Mouse (Mus musculus) liver, postnatal 0 days (tissue): ENCODE measurements around the gene Olfr26. TPM values are rescaled to one million over a fixed set of nuclear protein-coding genes. Genes with fewer than 3 reads are reported as not detected.
"Not testable (repeated sequence)": the region's sequence is repeated elsewhere in the genome, so short reads cannot be mapped to it uniquely, and the experiment has no call there.

Experiments used
- ATAC-seq: fragments of 200-750 bp; cut with Nextera tagmentation; 2 replicates; pipeline ENCODE4 v1.8.0; 2017; ENCODE audit warnings: mild to moderate bottlenecking, moderate library complexity
- DNase-seq: peaks from one replicate; pipeline ENCODE4 v3.0.0-alpha.2; 2016
- H3K27ac ChIP-seq: fragments of 300-500 bp; sonication (generic); 2 replicates; pipeline ENCODE4 v1.5.1; 2014; ENCODE audit warnings: antibody characterized with exemption, moderate library complexity, mild to moderate bottlenecking, low read depth
- H3K27me3 ChIP-seq: fragments of 300-500 bp; sonication (generic); 2 replicates; pipeline ENCODE4 v1.6.1; 2014; ENCODE audit warnings: low read length, control low read depth, mixed read lengths; ENCODE audit not compliant: insufficient read depth
- H3K36me3 ChIP-seq: fragments of 300-500 bp; sonication (generic); replicated peaks from 2 replicates; pipeline ENCODE4 v1.6.1; 2014; ENCODE audit warnings: mild to moderate bottlenecking, control low read depth, low read length, moderate library complexity, mixed read lengths; ENCODE audit not compliant: insufficient read depth
- H3K4me1 ChIP-seq: fragments of 300-500 bp; sonication (generic); 2 replicates; pipeline ENCODE4 v1.6.1; 2014; ENCODE audit warnings: antibody characterized with exemption, mild to moderate bottlenecking, control low read depth; ENCODE audit not compliant: insufficient read depth
- H3K4me2 ChIP-seq: fragments of 300-500 bp; sonication (generic); 2 replicates; pipeline ENCODE4 v1.6.1; 2014; ENCODE audit warnings: low read depth, mild to moderate bottlenecking, low read length, moderate library complexity, mixed read lengths
- H3K4me3 ChIP-seq: fragments of 300-500 bp; sonication (generic); 2 replicates; pipeline ENCODE4 v1.5.1; 2014; ENCODE audit warnings: low read depth, low read length
- H3K9ac ChIP-seq: fragments of 300-500 bp; sonication (generic); replicated peaks from 2 replicates; pipeline ENCODE4 v1.6.1; 2014; ENCODE audit warnings: mild to moderate bottlenecking, moderate library complexity
- H3K9me3 ChIP-seq: fragments of 300-500 bp; sonication (generic); 2 replicates; pipeline ENCODE4 v1.6.1; 2016; ENCODE audit warnings: mild to moderate bottlenecking, control low read depth, low read length, mixed read lengths
- CTCF ChIP-seq: sonication (generic); IDR thresholded peaks from 2 replicates; pipeline ENCODE4 v1.5.1; 2016; ENCODE audit warnings: antibody characterized with exemption, low read depth
- EP300 ChIP-seq: IDR thresholded peaks from 2 replicates; pipeline ENCODE4 v1.6.1; 2016; ENCODE audit warnings: antibody characterized with exemption, low read depth, mild to moderate bottlenecking
- WGBS: fragments of 180-500 bp; shearing (Covaris S2); extraction: QIAGEN DNeasy Blood & Tissue Kit; methylation state at CpG from one replicate; pipeline ENCODE4 v1.1.7; 2014; ENCODE audit not compliant: insufficient replicate concordance; 5-methylcytosine and 5-hydroxymethylcytosine counted together
- polyA plus RNA-seq: library from polyadenylated mRNA; unstranded; fragments of >200 nt; fragmentation: Nextera tagmentation; extraction: Ambion mirVana; gene quantifications from 2 replicates; pipeline ENCODE4 v1.2.1, GENCODE M21; 2015

Gene Olfr26
- polyA plus RNA-seq: not detected in 2 replicates

DNA sequence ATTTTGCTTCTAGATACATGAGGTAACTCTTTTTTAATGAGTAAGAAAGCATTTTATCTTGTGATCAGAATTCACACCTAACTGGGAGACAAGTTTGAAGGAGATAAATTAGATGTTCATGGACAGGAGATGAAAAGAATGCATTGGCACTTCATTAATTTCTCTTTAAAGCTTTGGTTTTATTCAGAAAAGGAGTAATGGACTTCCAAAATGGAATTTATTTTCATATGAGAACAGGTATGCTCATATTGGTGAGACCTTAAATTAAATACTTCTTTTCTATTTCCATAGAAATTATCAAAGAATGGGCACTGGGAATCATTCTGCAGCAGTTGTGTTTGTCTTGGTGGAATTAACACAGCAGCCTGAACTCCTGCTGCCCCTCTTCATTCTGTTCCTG lies at the start of gene Olfr26:
Gene Olfr26, plus strand, starts transcription at position 301 of the 400 bp plus-strand sequence.
- Histone ChIP-seq H3K9me3 (no peaks in the 10 kb centered on the region), H3K4me1 (no peaks in the 10 kb centered on the region), H3K36me3 (no peaks in the 10 kb centered on the region), H3K4me2 (no peak within 1 kb of the TSS), H3K27ac (no peak within 1 kb of the TSS), H3K9ac (no peak within 1 kb of the TSS), H3K4me3 (no peak within 1 kb of the TSS), H3K27me3 (no peaks in the 10 kb centered on the region)
- ATAC-seq (no peak), DNase-seq (no peak)
- TF ChIP-seq EP300 (no peak), CTCF (no peak)

DNA sequence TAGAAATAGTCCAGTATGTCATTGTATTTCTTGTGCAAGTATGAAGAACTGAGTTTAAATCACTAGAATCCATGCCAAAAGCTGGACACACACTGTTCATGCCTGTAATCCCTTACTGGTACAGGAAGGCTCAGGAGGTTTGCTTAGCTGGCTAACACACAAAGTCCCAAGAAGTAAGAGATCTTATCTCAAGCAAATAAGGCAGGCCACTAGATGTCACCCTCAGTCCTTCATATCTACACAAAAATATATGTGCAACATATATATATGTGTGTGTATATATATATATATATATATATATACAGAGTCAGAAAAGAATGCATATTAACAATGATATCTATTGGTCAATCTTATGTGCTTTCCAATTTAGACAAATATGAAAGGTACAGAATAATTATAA lies 49.2 kb upstream of the Olfr26 start:
- H3K27ac ChIP-seq: no peak overlapping the region
- no peaks in the 10 kb centered on the region for H3K27me3 ChIP-seq
- no peak for ATAC-seq
- H3K36me3 ChIP-seq: no peaks in the 10 kb centered on the region
- DNase-seq: no peak
- no peak overlapping the region for H3K4me2 ChIP-seq
- TF ChIP-seq EP300 (no peak), CTCF (no peak)
- no peak overlapping the region for H3K9ac ChIP-seq
- H3K9me3 ChIP-seq: no peaks in the 10 kb centered on the region
- H3K4me1 ChIP-seq: no peaks in the 10 kb centered on the region
- no peak overlapping the region for H3K4me3 ChIP-seq

DNA sequence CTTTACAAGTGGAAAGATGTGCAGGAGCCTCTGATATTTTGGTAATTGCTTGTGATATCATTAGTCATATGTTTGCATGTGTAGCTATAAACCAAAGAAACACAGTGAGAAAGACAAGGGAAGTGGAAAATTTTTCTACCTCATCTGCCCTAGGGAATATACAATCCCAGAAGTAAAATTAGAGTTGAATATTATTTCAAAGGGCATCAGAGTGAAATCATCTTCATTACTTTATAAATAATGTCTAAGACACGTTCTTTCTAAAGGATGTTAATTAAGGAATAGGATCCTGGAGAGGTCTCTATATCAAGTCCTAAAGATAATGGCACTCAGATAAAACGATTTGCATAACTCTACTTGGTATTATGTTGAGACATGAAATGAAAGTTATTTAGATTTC lies 40.5 kb upstream of the Olfr26 start, which contains the start of gene Olfr922:
Gene Olfr922, plus strand, starts transcription at position 301 of the 400 bp plus-strand sequence.
- WGBS: 50% methylated on average over 2 of the region's 2 CpGs
- no peak for ATAC-seq

DNA sequence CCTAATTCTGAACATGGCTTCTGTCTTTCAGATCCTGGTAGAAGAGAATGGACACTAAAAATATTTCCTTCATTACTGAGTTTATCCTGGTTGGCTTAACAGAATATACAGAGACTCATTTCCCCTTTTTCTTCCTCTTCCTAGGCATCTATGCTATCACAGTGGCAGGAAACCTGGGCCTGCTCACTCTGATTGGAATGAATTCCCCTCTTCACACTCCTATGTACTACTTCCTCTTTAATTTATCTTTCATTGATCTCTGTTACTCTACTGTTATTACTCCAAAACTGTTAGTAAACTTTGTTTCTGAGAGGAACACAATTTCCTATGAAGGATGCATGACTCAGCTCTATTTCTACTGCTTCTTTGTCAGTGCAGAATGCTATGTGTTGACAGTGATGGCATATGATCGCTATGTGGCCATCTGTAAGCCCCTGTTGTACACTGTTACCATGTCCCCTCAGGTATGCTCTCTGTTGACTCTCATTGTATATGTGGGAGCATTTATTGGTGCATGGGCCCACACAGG lies 39.3 kb upstream of the Olfr26 start:
- no peak overlapping the region for H3K4me2 ChIP-seq
- DNase-seq: no peak
- no peaks in the 10 kb centered on the region for H3K9me3 ChIP-seq
- WGBS: 72% methylated on average over 1 of the region's 1 CpGs
- H3K4me3 ChIP-seq: no peak overlapping the region
- TF ChIP-seq EP300 (no peak), CTCF (no peak)
- ATAC-seq: no peak
- H3K36me3 ChIP-seq: no peaks in the 10 kb centered on the region
- no peak overlapping the region for H3K9ac ChIP-seq
- H3K4me1 ChIP-seq: no peaks in the 10 kb centered on the region
- H3K27me3 ChIP-seq: no peaks in the 10 kb centered on the region
- no peak overlapping the region for H3K27ac ChIP-seq

More for the DNA sequence above, 40.5 kb upstream of the Olfr26 start, which contains the start of gene Olfr922:
- H3K4me1 ChIP-seq: no peaks in the 10 kb centered on the region
- no peaks in the 10 kb centered on the region for H3K36me3 ChIP-seq
- no peak for DNase-seq
- H3K27me3 ChIP-seq: no peaks in the 10 kb centered on the region
- no peak within 1 kb of the TSS for H3K4me2 ChIP-seq
- H3K27ac ChIP-seq: no peak within 1 kb of the TSS
- H3K9me3 ChIP-seq: no peaks in the 10 kb centered on the region
- no peak within 1 kb of the TSS for H3K4me3 ChIP-seq
- H3K9ac ChIP-seq: no peak within 1 kb of the TSS
- TF ChIP-seq CTCF (no peak), EP300 (no peak)

DNA sequence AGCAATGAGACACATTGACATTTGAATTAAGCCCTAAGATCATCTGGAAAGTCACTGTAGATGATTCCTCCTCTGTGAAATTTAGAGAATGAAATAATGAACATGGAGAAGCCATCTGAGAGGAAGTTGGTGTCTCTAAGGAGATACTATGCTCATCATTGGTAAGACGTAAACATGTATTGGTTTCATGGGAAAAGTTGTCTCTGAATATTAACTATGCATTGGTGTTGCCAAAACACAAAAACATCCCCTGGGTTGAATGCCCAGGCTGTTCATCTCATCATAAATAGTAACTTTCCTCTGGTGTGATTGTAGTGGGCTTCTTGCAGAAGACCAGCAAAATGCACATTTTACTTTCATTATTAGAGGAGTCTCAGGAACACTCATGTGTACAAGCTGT lies 28.6 kb upstream of the Olfr26 start, which contains the start of gene Olfr923:
Gene Olfr923, plus strand, starts transcription at position 301 of the 400 bp plus-strand sequence.
- Histone ChIP-seq H3K4me1 (no peaks in the 10 kb centered on the region), H3K27ac (no peak within 1 kb of the TSS), H3K9me3 (no peaks in the 10 kb centered on the region), H3K4me2 (no peak within 1 kb of the TSS), H3K27me3 (no peaks in the 10 kb centered on the region), H3K9ac (no peak within 1 kb of the TSS), H3K36me3 (no peaks in the 10 kb centered on the region), H3K4me3 (no peak within 1 kb of the TSS)
- TF ChIP-seq CTCF (no peak), EP300 (no peak)
- no peak for ATAC-seq
- WGBS: 77% methylated on average over 1 of the region's 1 CpGs
- DNase-seq: no peak

DNA sequence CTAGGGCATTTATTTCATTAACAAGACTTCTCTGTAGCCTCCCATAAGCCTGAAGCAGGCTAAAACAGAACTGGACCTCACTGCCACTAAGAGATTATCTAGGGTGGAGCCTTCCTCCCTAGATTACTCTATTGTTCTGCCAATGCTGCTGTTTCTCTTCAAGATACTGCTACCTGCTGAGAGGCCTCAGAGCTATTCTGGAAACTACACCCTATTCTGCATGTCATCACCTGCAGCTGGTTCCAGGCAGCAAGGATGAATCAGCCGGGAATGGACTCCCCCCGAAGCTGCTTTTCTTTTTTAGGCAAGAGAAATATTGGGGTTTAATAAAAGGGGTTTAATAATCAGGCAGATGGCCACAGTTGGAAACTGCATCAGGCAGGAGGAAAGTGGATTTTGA lies 21.8 kb upstream of the Olfr26 start:
- ATAC-seq (no peak), DNase-seq (no peak)
- no peak overlapping the region for H3K9ac ChIP-seq
- H3K27me3 ChIP-seq: no peaks in the 10 kb centered on the region
- WGBS: 69% methylated on average over 2 of the region's 2 CpGs
- TF ChIP-seq CTCF (no peak), EP300 (no peak)
- H3K4me3 ChIP-seq: no peak overlapping the region
- H3K27ac ChIP-seq: no peak overlapping the region
- no peak overlapping the region for H3K4me2 ChIP-seq
- H3K36me3 ChIP-seq: no peaks in the 10 kb centered on the region
- H3K9me3 ChIP-seq: no peaks in the 10 kb centered on the region
- H3K4me1 ChIP-seq: no peaks in the 10 kb centered on the region

DNA sequence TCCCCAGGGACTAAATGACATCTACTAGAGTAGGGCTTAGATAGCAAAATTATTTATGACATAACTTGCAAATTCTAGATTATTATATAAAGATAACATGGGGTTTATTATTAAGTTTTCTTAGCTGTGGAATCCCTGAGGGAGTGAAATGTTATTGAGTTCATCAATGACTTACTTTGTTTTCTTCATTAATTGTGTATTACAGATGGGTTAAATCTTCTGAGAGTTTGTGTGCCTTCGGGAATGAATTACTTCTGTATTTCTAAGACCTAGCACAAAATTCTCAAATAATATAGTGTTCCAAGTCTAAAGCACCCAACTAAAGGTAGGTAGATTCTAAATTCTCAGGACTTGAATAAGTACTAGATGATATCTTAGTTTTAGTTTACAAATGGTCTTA lies 10.7 kb upstream of the Olfr26 start, which contains the start of gene Olfr924:
Gene Olfr924, plus strand, starts transcription at position 301 of the 400 bp plus-strand sequence.
- no peaks in the 10 kb centered on the region for H3K27me3 ChIP-seq
- no peak for TF ChIP-seq EP300
- no peak for TF ChIP-seq CTCF
- DNase-seq: no peak
- no peak within 1 kb of the TSS for H3K4me3 ChIP-seq
- no peaks in the 10 kb centered on the region for H3K36me3 ChIP-seq
- H3K27ac ChIP-seq: no peak within 1 kb of the TSS
- ATAC-seq: no peak
- WGBS: 85% methylated on average over 1 of the region's 1 CpGs
- no peak within 1 kb of the TSS for H3K9ac ChIP-seq
- H3K4me2 ChIP-seq: no peak within 1 kb of the TSS
- H3K4me1 ChIP-seq: no peaks in the 10 kb centered on the region
- H3K9me3 ChIP-seq: no peaks in the 10 kb centered on the region

DNA sequence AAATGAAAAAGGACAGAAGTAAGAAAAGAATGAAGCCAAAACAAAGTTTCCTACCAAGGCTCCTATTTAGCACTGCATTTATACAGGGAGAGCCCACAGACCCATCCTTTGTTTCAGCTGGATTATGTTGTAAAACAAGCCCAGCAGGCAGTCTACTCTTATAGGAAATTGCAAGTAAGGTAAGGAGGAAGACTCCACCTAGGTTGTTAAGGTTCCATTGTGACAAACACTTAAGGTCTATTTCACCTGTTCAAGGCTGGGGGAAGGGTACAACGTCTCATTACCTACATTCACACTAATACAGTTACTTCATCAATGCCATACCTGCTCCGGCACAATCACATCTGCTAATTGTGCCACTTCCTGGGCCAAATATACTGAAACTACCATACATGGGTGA lies 20.0 kb downstream of the Olfr26 start:
- not testable (repeated sequence) for ATAC-seq, H3K4me3 ChIP-seq

More for the DNA sequence above, 20.0 kb downstream of the Olfr26 start:
- WGBS: 52% methylated on average over 2 of the region's 2 CpGs
- H3K4me1 ChIP-seq, H3K9ac ChIP-seq, DNase-seq, H3K27me3 ChIP-seq, H3K9me3 ChIP-seq, H3K36me3 ChIP-seq, H3K4me2 ChIP-seq, H3K27ac ChIP-seq: not testable (repeated sequence)
